Mouse (Mus musculus): ENCODE data around the gene Rin2.
"Not testable (repeated sequence)": the region's sequence is repeated elsewhere in the genome, so short reads cannot be mapped to it uniquely, and the experiment has no call there.

Rin2 gene

GRCm38 (mm10) chr2:145900318-145900717, 225.3 kb downstream of the Rin2 start:
- DNase-seq (ENCODE audit: low read depth, low spot score), result not testable (repeated sequence)

- DNase-seq (ENCODE audit: low read depth, low spot score), result no peak
These were observed 226.8 kb downstream of the Rin2 start, which contains the start of gene Naa20 for GRCm38 (mm10) chr2:145901861-145902260. TSS of gene Naa20 (plus strand) at chr2:145902099.

- peak; percentile 62 for DNase-seq (ENCODE audit: low read depth, low spot score)
These were observed 228.3 kb downstream of the Rin2 start for GRCm38 (mm10) chr2:145903061-145903901.

GRCm38 (mm10) chr2:145903983-145904616, 229.1 kb downstream of the Rin2 start:
- no peak for DNase-seq (ENCODE audit: low read depth, low spot score)

GRCm38 (mm10) chr2:145905156-145905555, 230.1 kb downstream of the Rin2 start:
- DNase-seq (ENCODE audit: low read depth, low spot score), result no peak

GRCm38 (mm10) chr2:145905884-145906283, 230.9 kb downstream of the Rin2 start:
- DNase-seq (ENCODE audit: low read depth, low spot score), result not testable (repeated sequence)

- DNase-seq (ENCODE audit: low read depth, low spot score), result no peak
These were observed 246.1 kb downstream of the Rin2 start for GRCm38 (mm10) chr2:145920941-145921650.

- DNase-seq (ENCODE audit: low read depth, low spot score), result peak; percentile 84
These were observed 259.6 kb downstream of the Rin2 start, which contains the start of the genes Cfap61 and Crnkl1 for GRCm38 (mm10) chr2:145934339-145935231. TSS of gene Cfap61 (plus strand) at chr2:145934784. TSS of gene Crnkl1 (minus strand) at chr2:145935014.

GRCm38 (mm10) chr2:145936975-145937374, 262.0 kb downstream of the Rin2 start:
- no peak for DNase-seq (ENCODE audit: low read depth, low spot score)
